Mouse (Mus musculus): Measurements from ENCODE around the gene Fars2. TPM values are rescaled to one million over a fixed set of nuclear protein-coding genes. Genes with fewer than 3 reads are reported as not detected.

Gene Fars2
- polyA plus RNA-seq, 1 experiment = 42.6 TPM

DNA sequence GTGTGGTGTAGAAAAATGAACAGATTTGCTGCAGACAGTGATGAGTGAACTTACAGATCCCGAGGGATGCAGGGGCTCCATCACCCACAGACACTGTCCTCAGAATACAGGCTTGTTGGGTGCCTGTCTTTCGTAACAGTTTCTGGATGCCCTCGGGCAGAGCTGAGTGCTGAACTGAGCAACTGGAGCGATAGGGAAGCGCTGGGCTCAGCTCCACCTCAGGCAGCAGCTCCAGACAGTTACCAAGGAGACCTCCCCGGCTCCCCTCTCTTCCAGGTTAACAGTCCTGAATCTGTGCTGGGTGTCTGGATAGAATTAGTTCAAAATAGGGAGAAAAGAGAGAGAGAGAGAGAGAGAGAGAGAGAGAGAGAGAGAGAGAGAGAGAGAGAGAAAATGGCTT, 433.5 kb downstream of the Fars2 start:
- TF ChIP-seq POLR2A (IDR thresholded peaks at IDR 0.05; ENCODE audit: low read depth, low read length) (no peak), CTCF (IDR thresholded peaks at IDR 0.05; ENCODE audit: extremely low read depth, insufficient read length, insufficient replicate concordance, low read depth, low read length) (no peak)
- 61% methylated on average over 6 of the region's 6 CpGs for WGBS

GRCm38 (mm10) chr13:36552522-36553246, 435.5 kb downstream of the Fars2 start:
- no peaks in the 10 kb centered on the region for H3K36me3 ChIP-seq (ENCODE audit: control insufficient read depth, insufficient read depth, low read length)

More for the DNA sequence above, 433.5 kb downstream of the Fars2 start:
- H3K27ac ChIP-seq (ENCODE audit: insufficient read depth, low read depth, low read length) = no peak overlapping the region
- no peaks in the 10 kb centered on the region for H3K36me3 ChIP-seq (ENCODE audit: control insufficient read depth, insufficient read depth, low read length)
- H3K4me1 ChIP-seq (ENCODE audit: control insufficient read depth, insufficient read depth, insufficient read length, low read length) = no peaks in the 10 kb centered on the region
- H3K27me3 ChIP-seq (ENCODE audit: control insufficient read depth, insufficient read depth, low read length) = no peaks in the 10 kb centered on the region
- no peak overlapping the region for H3K4me3 ChIP-seq (ENCODE audit: low read depth, low read length)

GRCm38 (mm10) chr13:36553247-36553642, 436.0 kb downstream of the Fars2 start:
- Histone ChIP-seq H3K4me1 (ENCODE audit: control insufficient read depth, insufficient read depth, insufficient read length, low read length) (no peaks in the 10 kb centered on the region), H3K27me3 (ENCODE audit: control insufficient read depth, insufficient read depth, low read length) (no peaks in the 10 kb centered on the region), H3K36me3 (ENCODE audit: control insufficient read depth, insufficient read depth, low read length) (no peaks in the 10 kb centered on the region), H3K4me3 (ENCODE audit: low read depth, low read length) (no peak overlapping the region), H3K27ac (ENCODE audit: insufficient read depth, low read depth, low read length) (no peak overlapping the region)
- no peak for TF ChIP-seq CTCF (IDR thresholded peaks at IDR 0.05; ENCODE audit: extremely low read depth, insufficient read length, insufficient replicate concordance, low read depth, low read length)
- TF ChIP-seq POLR2A (IDR thresholded peaks at IDR 0.05; ENCODE audit: low read depth, low read length) = no peak
- 76% methylated on average over 5 of the region's 5 CpGs for WGBS

More at GRCm38 (mm10) chr13:36552522-36553246, 435.5 kb downstream of the Fars2 start:
- H3K4me3 ChIP-seq (ENCODE audit: low read depth, low read length) = no peak overlapping the region
- no peaks in the 10 kb centered on the region for H3K4me1 ChIP-seq (ENCODE audit: control insufficient read depth, insufficient read depth, insufficient read length, low read length)
- TF ChIP-seq CTCF (IDR thresholded peaks at IDR 0.05; ENCODE audit: extremely low read depth, insufficient read length, insufficient replicate concordance, low read depth, low read length) (no peak), POLR2A (IDR thresholded peaks at IDR 0.05; ENCODE audit: low read depth, low read length) (no peak)
- H3K27me3 ChIP-seq (ENCODE audit: control insufficient read depth, insufficient read depth, low read length) = no peaks in the 10 kb centered on the region
- no peak overlapping the region for H3K27ac ChIP-seq (ENCODE audit: insufficient read depth, low read depth, low read length)
- WGBS = 90% methylated on average over 3 of the region's 3 CpGs

- no peaks in the 10 kb centered on the region for H3K27me3 ChIP-seq (ENCODE audit: control insufficient read depth, insufficient read depth, low read length)
- no peaks in the 10 kb centered on the region for H3K4me1 ChIP-seq (ENCODE audit: control insufficient read depth, insufficient read depth, insufficient read length, low read length)
- H3K27ac ChIP-seq (ENCODE audit: insufficient read depth, low read depth, low read length) = no peak overlapping the region
- no peak for TF ChIP-seq POLR2A (IDR thresholded peaks at IDR 0.05; ENCODE audit: low read depth, low read length)
- TF ChIP-seq CTCF (IDR thresholded peaks at IDR 0.05; ENCODE audit: extremely low read depth, insufficient read length, insufficient replicate concordance, low read depth, low read length) = no peak
- no peaks in the 10 kb centered on the region for H3K36me3 ChIP-seq (ENCODE audit: control insufficient read depth, insufficient read depth, low read length)
- no peak overlapping the region for H3K4me3 ChIP-seq (ENCODE audit: low read depth, low read length)
- 78% methylated on average over 1 of the region's 1 CpGs for WGBS
Measured at GRCm38 (mm10) chr13:36554743-36555142, 437.5 kb downstream of the Fars2 start.

GRCm38 (mm10) chr13:36562447-36563441, 445.5 kb downstream of the Fars2 start:
- Histone ChIP-seq H3K27me3 (ENCODE audit: control insufficient read depth, insufficient read depth, low read length) (no peaks in the 10 kb centered on the region), H3K4me3 (ENCODE audit: low read depth, low read length) (no peak overlapping the region), H3K4me1 (ENCODE audit: control insufficient read depth, insufficient read depth, insufficient read length, low read length) (no peaks in the 10 kb centered on the region), H3K27ac (ENCODE audit: insufficient read depth, low read depth, low read length) (no peak overlapping the region), H3K36me3 (ENCODE audit: control insufficient read depth, insufficient read depth, low read length) (no peaks in the 10 kb centered on the region)
- 79% methylated on average over 16 of the region's 16 CpGs for whole genome bisulfite sequencing
- TF ChIP-seq CTCF (IDR thresholded peaks at IDR 0.05; ENCODE audit: extremely low read depth, insufficient read length, insufficient replicate concordance, low read depth, low read length) (no peak), POLR2A (IDR thresholded peaks at IDR 0.05; ENCODE audit: low read depth, low read length) (no peak)

GRCm38 (mm10) chr13:36564764-36565315, 447.6 kb downstream of the Fars2 start:
- H3K27ac ChIP-seq (ENCODE audit: insufficient read depth, low read depth, low read length) = no peak overlapping the region
- H3K27me3 ChIP-seq (ENCODE audit: control insufficient read depth, insufficient read depth, low read length) = no peaks in the 10 kb centered on the region
- no peak overlapping the region for H3K4me3 ChIP-seq (ENCODE audit: low read depth, low read length)
- no peaks in the 10 kb centered on the region for H3K4me1 ChIP-seq (ENCODE audit: control insufficient read depth, insufficient read depth, insufficient read length, low read length)
- 57% methylated on average over 5 of the region's 6 CpGs for WGBS
- TF ChIP-seq POLR2A (IDR thresholded peaks at IDR 0.05; ENCODE audit: low read depth, low read length) = no peak
- TF ChIP-seq CTCF (IDR thresholded peaks at IDR 0.05; ENCODE audit: extremely low read depth, insufficient read length, insufficient replicate concordance, low read depth, low read length) = no peak
- no peaks in the 10 kb centered on the region for H3K36me3 ChIP-seq (ENCODE audit: control insufficient read depth, insufficient read depth, low read length)

Measured in small intestine, adult 2 months (tissue).